Mouse (Mus musculus) CH12.LX (cell line): ENCODE results near the gene Ccdc155. TPM values are rescaled to one million over a fixed set of nuclear protein-coding genes. Genes with fewer than 3 reads are reported as not detected.

Source experiments
- DNase-seq: peaks from one replicate; pipeline ENCODE4 v3.0.0-alpha.2; 2013; ENCODE audit errors: extremely low read depth
- H3K27ac ChIP-seq: 2 replicates; pipeline ENCODE4 v1.5.1; 2012; ENCODE audit warnings: low read depth, mild to moderate bottlenecking, control low read depth, moderate library complexity; ENCODE audit not compliant: insufficient read depth
- H3K27me3 ChIP-seq: replicated peaks from 2 replicates; pipeline ENCODE3; 2012; ENCODE audit warnings: inconsistent platforms
- H3K36me3 ChIP-seq, 2 experiments: replicated peaks in 1 of 2; 2 replicates each; pipeline versions ENCODE3 to v1.6.1; 2012; ENCODE audit warnings: inconsistent platforms in 1 of 2, low read length in 1 of 2, mild to moderate bottlenecking in 1 of 2, mixed read lengths in 1 of 2, moderate library complexity in 1 of 2; ENCODE audit not compliant: control insufficient read depth in 1 of 2, insufficient read depth in 1 of 2
- H3K4me1 ChIP-seq, 2 experiments: 2 replicates each; pipeline ENCODE4 v1.6.1; 2012; ENCODE audit warnings: inconsistent platforms in 1 of 2, moderate library complexity in 1 of 2; ENCODE audit not compliant: insufficient read depth in 2 of 2, control insufficient read depth in 1 of 2
- H3K4me2 ChIP-seq: 2 replicates; pipeline ENCODE4 v1.6.1; 2012; ENCODE audit warnings: low read depth, mild to moderate bottlenecking, control low read depth; ENCODE audit not compliant: poor library complexity, insufficient read depth, severe bottlenecking
- H3K4me3 ChIP-seq, 3 experiments: fragments of 150-350 bp in 1 of 3; sonication (generic) in 1 of 3; replicated peaks in 1 of 3; 2 replicates each; pipeline versions ENCODE3 to v1.5.1; 2011 to 2012; ENCODE audit warnings: low read depth in 2 of 3, low read length in 2 of 3, mild to moderate bottlenecking in 2 of 3, moderate library complexity in 2 of 3, control low read depth in 1 of 3, improper control_type of control experiment in 1 of 3, inconsistent platforms in 1 of 3, mixed read lengths in 1 of 3; ENCODE audit not compliant: poor library complexity in 1 of 3
- H3K79me2 ChIP-seq: replicated peaks from 2 replicates; pipeline ENCODE4 v1.6.1; 2012; ENCODE audit warnings: mild to moderate bottlenecking, moderate library complexity; ENCODE audit not compliant: control insufficient read depth, poor library complexity, insufficient read depth, severe bottlenecking; ENCODE audit errors: extremely low read depth
- H3K9ac ChIP-seq: 2 replicates; pipeline ENCODE4 v1.6.1; 2012; ENCODE audit warnings: low read depth, mild to moderate bottlenecking, control low read depth, moderate library complexity; ENCODE audit not compliant: insufficient read depth
- H3K9me3 ChIP-seq: replicated peaks from 2 replicates; pipeline ENCODE3; 2012; ENCODE audit warnings: low read length, inconsistent platforms, mixed read lengths
- BHLHE40 ChIP-seq: IDR thresholded peaks from 2 replicates; pipeline ENCODE4 v1.6.1; 2011; ENCODE audit warnings: mild to moderate bottlenecking, low read depth, low read length, improper control_type of control experiment
- CHD1 ChIP-seq: IDR thresholded peaks from 2 replicates; pipeline ENCODE4 v1.6.1; 2012; ENCODE audit warnings: low read depth, low read length, improper control_type of control experiment, inconsistent platforms
- CTCF ChIP-seq, 2 experiments: IDR thresholded peaks in 1 of 2; conservative IDR thresholded peaks in 1 of 2; 2 replicates each; pipeline ENCODE4 v1.5.1; 2011 to 2012; ENCODE audit warnings: low read depth in 2 of 2, low read length in 2 of 2, improper control_type of control experiment in 1 of 2, inconsistent platforms in 1 of 2, mild to moderate bottlenecking in 1 of 2, moderate library complexity in 1 of 2
- ELF1 ChIP-seq: IDR thresholded peaks from 2 replicates; pipeline ENCODE4 v1.6.1; 2014; ENCODE audit warnings: low read depth, mild to moderate bottlenecking, inconsistent platforms, low read length, improper control_type of control experiment
- ETS1 ChIP-seq: conservative IDR thresholded peaks from 2 replicates; pipeline ENCODE4 v1.6.1; 2012; ENCODE audit warnings: low read depth, mild to moderate bottlenecking, inconsistent platforms, low read length, improper control_type of control experiment, moderate library complexity
- JUND ChIP-seq: conservative IDR thresholded peaks from 2 replicates; pipeline ENCODE4 v1.6.1; 2011; ENCODE audit warnings: low read depth, low read length, improper control_type of control experiment
- MAFK ChIP-seq: IDR thresholded peaks from 2 replicates; pipeline ENCODE4 v1.6.1; 2011; ENCODE audit warnings: low read length, improper control_type of control experiment; ENCODE audit not compliant: insufficient replicate concordance
- MEF2A ChIP-seq: IDR thresholded peaks from 2 replicates; pipeline ENCODE4 v1.6.1; 2014; ENCODE audit warnings: low read depth, mild to moderate bottlenecking, inconsistent platforms, low read length, improper control_type of control experiment, borderline replicate concordance
- NELFE ChIP-seq: IDR thresholded peaks from 2 replicates; pipeline ENCODE4 v1.6.1; 2011; ENCODE audit warnings: low read depth, low read length, improper control_type of control experiment
- NRF1 ChIP-seq: IDR thresholded peaks from 2 replicates; pipeline ENCODE4 v1.6.1; 2014; ENCODE audit warnings: low read depth, mild to moderate bottlenecking, inconsistent platforms, low read length, improper control_type of control experiment, moderate library complexity
- POLR2A ChIP-seq: IDR thresholded peaks from 2 replicates; pipeline ENCODE4 v1.6.1; 2011; ENCODE audit warnings: low read depth, mild to moderate bottlenecking, improper control_type of control experiment, low read length
- RAD21 ChIP-seq: IDR thresholded peaks from 2 replicates; pipeline ENCODE4 v1.6.1; 2011; ENCODE audit warnings: low read depth, mild to moderate bottlenecking, low read length, improper control_type of control experiment, moderate library complexity
- SIN3A ChIP-seq: IDR thresholded peaks from 2 replicates; pipeline ENCODE4 v1.6.1; 2012; ENCODE audit warnings: low read length, improper control_type of control experiment, inconsistent platforms
- SMC3 ChIP-seq: IDR thresholded peaks from 2 replicates; pipeline ENCODE4 v1.6.1; 2011; ENCODE audit warnings: low read depth, low read length, improper control_type of control experiment
- TCF12 ChIP-seq: IDR thresholded peaks from 2 replicates; pipeline ENCODE4 v1.6.1; 2014; ENCODE audit warnings: low read depth, mild to moderate bottlenecking, inconsistent platforms, low read length, improper control_type of control experiment
- UBTF ChIP-seq: IDR thresholded peaks from 2 replicates; pipeline ENCODE4 v1.6.1; 2012; ENCODE audit warnings: low read depth, mild to moderate bottlenecking, inconsistent platforms, low read length, improper control_type of control experiment, moderate library complexity
- USF2 ChIP-seq: conservative IDR thresholded peaks from 2 replicates; pipeline ENCODE4 v1.6.1; 2011; ENCODE audit warnings: low read depth, low read length, improper control_type of control experiment
- ZC3H11A ChIP-seq: IDR thresholded peaks from 2 replicates; pipeline ENCODE4 v1.6.1; 2012; ENCODE audit warnings: low read depth, mild to moderate bottlenecking, inconsistent platforms, low read length, improper control_type of control experiment
- dilution Hi-C: fragments of 300-500 bp; cut with MboI; formaldehyde crosslinking; loops from 2 replicates; pipeline ENCODE4 v1.14.3; 2020; ENCODE audit warnings: low sequenced_read_pairs; ENCODE audit not compliant: extremely low pct_unique_long_range_greater_than_20kb, extremely low pct_ligation_motif_present
- in situ Hi-C: fragments of 300-500 bp; cut with MboI; formaldehyde crosslinking; loops from 3 replicates; pipeline ENCODE4 v1.14.3; 2019; ENCODE audit warnings: low sequenced_read_pairs, low pct_ligation_motif_present, low pct_unique_long_range_greater_than_20kb, mixed read lengths
- polyA plus RNA-seq: library from polyadenylated mRNA; unstranded; fragments of >175 nt; gene quantifications from 2 replicates; pipeline ENCODE4 v1.2.1, GENCODE M21; 2012; ENCODE audit warnings: low read depth; ENCODE audit not compliant: insufficient read length
- total RNA-seq, 2 experiments: library from RNA; depleted of rRNA; stranded (reverse); fragments of 300-350 nt in 1 of 2; fragments of >200 nt in 1 of 2; gene quantifications; 2 replicates each; pipeline ENCODE4 v1.2.3; 2012 to 2014

Ccdc155 gene
- total and polyA plus RNA-seq, 3 experiments = not detected

GRCm38 (mm10) chr7:45198435-45198834 lies 6.3 kb downstream of the Ccdc155 start:
- Histone ChIP-seq H3K9me3 (no peaks in the 10 kb centered on the region), H3K4me2 (no peak overlapping the region), H3K79me2 (no peaks in the 10 kb centered on the region), H3K27me3 (peaks cover 65% of the 10 kb centered on the region), H3K4me1 (peaks cover 0 to 17% of the 10 kb centered on the region in 2 experiments; a peak in 2 of 4 replicates), H3K4me3 (no peak overlapping the region), H3K27ac (no peak overlapping the region), H3K9ac (no peak overlapping the region), H3K36me3 (no peaks in the 10 kb centered on the region)
- no peak for TF ChIP-seq USF2
- peak; percentile 52; the same call in 1 of the 2 replicates for TF ChIP-seq UBTF
- TF ChIP-seq ZC3H11A = peak; percentile 36; the same call in 1 of the 2 replicates
- TF ChIP-seq CHD1 = no peak
- TF ChIP-seq ELF1 = peak; percentile 34; the same call in 1 of the 2 replicates
- TF ChIP-seq RAD21 = peak; percentile 96
- TF ChIP-seq SMC3 = peak; percentile 90
- TF ChIP-seq NELFE = peak; percentile 11; the same call in 1 of the 2 replicates
- TF ChIP-seq MAFK = no peak
- peak; percentile 21 to 97; a peak in 2 of 4 replicates for TF ChIP-seq CTCF (conservative IDR thresholded peaks at IDR 0.05 in 1 of 2, IDR thresholded peaks at IDR 0.05 in 1 of 2; ENCODE audit: low read depth in 2 of 2, low read length in 2 of 2)
- TF ChIP-seq NRF1 = 0 out of 2 replicates have a peak, but pooled peaks have one; percentile 11
- TF ChIP-seq SIN3A = no peak
- in situ Hi-C loops (no loop called here), dilution Hi-C loops (no loop called here)
- DNase-seq = peak; percentile 72

GRCm38 (mm10) chr7:45196994-45197393 lies 7.7 kb downstream of the Ccdc155 start:
- DNase-seq = no peak
- H3K79me2 ChIP-seq = no peaks in the 10 kb centered on the region
- peaks cover 65% of the 10 kb centered on the region for H3K27me3 ChIP-seq
- no peaks in the 10 kb centered on the region for H3K9me3 ChIP-seq
- H3K4me2 ChIP-seq = no peak overlapping the region
- in situ Hi-C loops = no loop called here
- no peak overlapping the region for H3K4me3 ChIP-seq
- no peak for TF ChIP-seq POLR2A
- TF ChIP-seq BHLHE40 = no peak
- TF ChIP-seq ELF1 = no peak
- no peak for TF ChIP-seq TCF12
- TF ChIP-seq JUND = no peak
- TF ChIP-seq ETS1 = no peak
- TF ChIP-seq MEF2A = no peak
- H3K4me1 ChIP-seq = peaks cover 0 to 18% of the 10 kb centered on the region in 2 experiments; a peak in 2 of 4 replicates
- no peaks in the 10 kb centered on the region for H3K36me3 ChIP-seq
- H3K27ac ChIP-seq = no peak overlapping the region
- H3K9ac ChIP-seq = no peak overlapping the region
- dilution Hi-C loops = no loop called here
